Mouse (Mus musculus) embryonic facial prominence, embryonic 10.5 days (tissue): ENCODE measurements around the gene E2f2. TPM values are rescaled to one million over a fixed set of nuclear protein-coding genes. Genes with fewer than 3 reads are reported as not detected.

ENCODE experiments used
- DNase-seq: peaks from one replicate; pipeline ENCODE4 v3.0.0-alpha.2; 2017; ENCODE audit warnings: low spot score
- H3K27ac ChIP-seq: fragments of 300-500 bp; sonication (generic); replicated peaks from 2 replicates; pipeline ENCODE4 v1.5.1; 2016; ENCODE audit warnings: mild to moderate bottlenecking
- H3K27me3 ChIP-seq: fragments of 300-500 bp; sonication (generic); replicated peaks from 2 replicates; pipeline ENCODE4 v1.6.1; 2016; ENCODE audit warnings: low read depth, mild to moderate bottlenecking; ENCODE audit not compliant: poor library complexity, severe bottlenecking
- H3K36me3 ChIP-seq: fragments of 300-500 bp; sonication (generic); replicated peaks from 2 replicates; pipeline ENCODE4 v1.6.1; 2016; ENCODE audit warnings: mild to moderate bottlenecking, moderate library complexity
- H3K4me1 ChIP-seq: fragments of 300-500 bp; sonication (generic); 2 replicates; pipeline ENCODE4 v1.6.1; 2016
- H3K4me3 ChIP-seq: fragments of 300-500 bp; sonication (generic); 2 replicates; pipeline ENCODE4 v1.5.1; 2016; ENCODE audit warnings: mild to moderate bottlenecking, moderate library complexity
- H3K9me3 ChIP-seq: fragments of 300-500 bp; sonication (generic); 2 replicates; pipeline ENCODE4 v1.6.1; 2016; ENCODE audit warnings: mild to moderate bottlenecking
- WGBS: fragments of 180-500 bp; shearing (Covaris S2); methylation state at CpG from one replicate; pipeline ENCODE4 v1.1.7; 2016; 5-methylcytosine and 5-hydroxymethylcytosine counted together
- polyA plus RNA-seq: library from polyadenylated mRNA; unstranded; fragments of >200 nt; fragmentation: Nextera tagmentation; extraction: Ambion mirVana; gene quantifications from 2 replicates; pipeline ENCODE4 v1.2.1, GENCODE M21; 2016

E2f2 gene
- polyA plus RNA-seq, 1 experiment from 2014 or later = 6.2 TPM

GRCm38 (mm10) chr4:136179998-136180397 lies 7.8 kb downstream of the E2f2 start:
- Histone ChIP-seq H3K36me3 (peaks cover 40% of the 10 kb centered on the region), H3K27me3 (no peaks in the 10 kb centered on the region; the same call in 1 of the 2 replicates), H3K27ac (peak overlapping the region; percentile 73), H3K4me3 (peak overlapping the region; percentile 54), H3K4me1 (peaks cover 63% of the 10 kb centered on the region), H3K9me3 (no peaks in the 10 kb centered on the region)
- WGBS = 2% methylated on average over 15 of the region's 15 CpGs
- peak; percentile 91 for DNase-seq

DNA sequence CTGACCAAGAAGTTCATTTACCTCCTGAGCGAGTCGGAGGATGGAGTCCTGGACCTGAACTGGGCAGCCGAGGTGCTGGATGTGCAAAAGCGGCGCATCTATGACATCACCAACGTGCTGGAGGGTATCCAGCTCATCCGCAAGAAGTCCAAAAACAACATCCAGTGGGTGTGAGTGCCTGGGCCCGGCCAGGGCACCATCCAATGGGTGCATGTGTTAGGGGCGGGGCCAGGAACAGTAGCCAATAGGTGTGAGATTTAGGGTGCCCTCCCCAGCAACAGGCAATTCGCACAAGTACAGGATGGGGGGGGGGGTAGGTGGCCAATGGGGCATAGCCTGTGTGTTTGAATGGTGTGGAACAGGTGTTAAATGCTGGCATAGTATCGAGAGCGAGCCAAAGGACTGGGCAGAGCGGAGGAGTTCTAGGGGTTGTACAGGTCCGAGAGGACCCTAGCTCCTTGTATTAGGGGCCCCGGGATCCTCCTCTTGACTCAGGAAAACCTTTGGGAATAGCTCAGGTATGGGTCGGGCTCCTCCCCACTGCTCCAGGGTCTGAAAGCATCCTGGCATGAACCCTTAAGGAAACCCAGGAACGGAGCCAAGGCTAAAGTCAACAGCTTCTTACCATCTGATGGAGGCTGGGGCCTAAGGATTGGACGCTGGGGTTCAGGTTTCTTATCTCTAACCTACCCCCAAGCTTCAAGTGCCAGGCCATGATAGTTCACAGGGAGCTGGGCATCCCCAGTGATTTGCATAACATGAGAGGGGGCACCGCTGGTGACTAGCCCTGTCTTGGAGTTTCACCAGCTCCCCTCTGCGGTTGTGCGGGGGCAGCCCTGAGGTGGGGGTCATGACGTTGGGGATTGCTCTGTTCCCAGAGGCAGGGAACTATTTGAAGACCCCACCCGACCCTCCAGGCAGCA lies 8.5 kb downstream of the E2f2 start:
- H3K4me1 ChIP-seq = peaks cover 56% of the 10 kb centered on the region
- WGBS = 11% methylated on average over 23 of the region's 23 CpGs
- DNase-seq = peak; percentile 74
- peaks cover 42% of the 10 kb centered on the region for H3K36me3 ChIP-seq
- no peaks in the 10 kb centered on the region for H3K9me3 ChIP-seq
- peak overlapping the region; percentile 73 for H3K27ac ChIP-seq
- H3K27me3 ChIP-seq = no peaks in the 10 kb centered on the region; the same call in 1 of the 2 replicates
- H3K4me3 ChIP-seq = peak overlapping the region; percentile 54

- H3K4me3 ChIP-seq = peak overlapping the region; percentile 54; the same call in 1 of the 2 replicates
- peak; percentile 10 for DNase-seq
- 21% methylated on average over 12 of the region's 12 CpGs for WGBS
- peaks cover 49% of the 10 kb centered on the region for H3K4me1 ChIP-seq
- no peak overlapping the region for H3K27ac ChIP-seq
- H3K9me3 ChIP-seq = no peaks in the 10 kb centered on the region
- H3K36me3 ChIP-seq = peaks cover 49% of the 10 kb centered on the region
- no peaks in the 10 kb centered on the region; the same call in 1 of the 2 replicates for H3K27me3 ChIP-seq
These were observed 9.2 kb downstream of the E2f2 start for GRCm38 (mm10) chr4:136181367-136181766.

- Histone ChIP-seq H3K4me1 (peaks cover 14% of the 10 kb centered on the region), H3K9me3 (no peaks in the 10 kb centered on the region), H3K27me3 (no peaks in the 10 kb centered on the region; the same call in 1 of the 2 replicates), H3K27ac (no peak overlapping the region), H3K4me3 (no peak overlapping the region), H3K36me3 (peaks cover 72% of the 10 kb centered on the region)
- no peak for DNase-seq
- WGBS = 82% methylated on average over 9 of the region's 9 CpGs
These were observed 13.2 kb downstream of the E2f2 start for GRCm38 (mm10) chr4:136185375-136185774.

DNA sequence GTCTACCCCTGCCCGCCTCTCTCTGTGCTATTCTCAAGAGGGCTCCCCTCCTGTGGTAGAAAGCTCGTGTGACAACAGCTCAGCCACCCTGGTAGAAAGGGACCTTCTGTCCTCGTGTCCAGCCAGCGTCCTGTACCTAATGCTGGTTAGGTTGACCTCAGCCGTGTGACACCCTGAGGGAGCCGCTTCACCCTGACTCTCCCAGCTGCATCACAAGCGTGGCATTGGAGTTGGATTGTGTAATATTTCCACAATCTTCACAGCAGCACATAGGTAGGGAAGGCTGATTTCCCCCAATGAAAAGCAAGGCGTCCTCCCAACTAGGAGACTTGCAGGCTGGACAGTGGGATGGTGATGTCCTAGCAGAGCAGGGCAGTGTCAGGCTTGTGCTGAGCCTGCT lies 14.1 kb downstream of the E2f2 start:
- H3K27ac ChIP-seq = no peak overlapping the region
- H3K4me1 ChIP-seq = peaks cover 4% of the 10 kb centered on the region; the same call in 1 of the 2 replicates
- H3K27me3 ChIP-seq = no peaks in the 10 kb centered on the region
- WGBS = 82% methylated on average over 8 of the region's 8 CpGs
- no peak overlapping the region for H3K4me3 ChIP-seq
- DNase-seq = no peak
- H3K9me3 ChIP-seq = no peaks in the 10 kb centered on the region
- peaks cover 82% of the 10 kb centered on the region for H3K36me3 ChIP-seq

GRCm38 (mm10) chr4:136186739-136187472 lies 14.7 kb downstream of the E2f2 start:
- H3K4me1 ChIP-seq = no peaks in the 10 kb centered on the region
- H3K27me3 ChIP-seq = no peaks in the 10 kb centered on the region
- H3K4me3 ChIP-seq = no peak overlapping the region
- no peak overlapping the region for H3K27ac ChIP-seq
- peaks cover 88% of the 10 kb centered on the region for H3K36me3 ChIP-seq
- no peaks in the 10 kb centered on the region for H3K9me3 ChIP-seq
- WGBS = 91% methylated on average over 23 of the region's 23 CpGs
- DNase-seq = no peak

DNA sequence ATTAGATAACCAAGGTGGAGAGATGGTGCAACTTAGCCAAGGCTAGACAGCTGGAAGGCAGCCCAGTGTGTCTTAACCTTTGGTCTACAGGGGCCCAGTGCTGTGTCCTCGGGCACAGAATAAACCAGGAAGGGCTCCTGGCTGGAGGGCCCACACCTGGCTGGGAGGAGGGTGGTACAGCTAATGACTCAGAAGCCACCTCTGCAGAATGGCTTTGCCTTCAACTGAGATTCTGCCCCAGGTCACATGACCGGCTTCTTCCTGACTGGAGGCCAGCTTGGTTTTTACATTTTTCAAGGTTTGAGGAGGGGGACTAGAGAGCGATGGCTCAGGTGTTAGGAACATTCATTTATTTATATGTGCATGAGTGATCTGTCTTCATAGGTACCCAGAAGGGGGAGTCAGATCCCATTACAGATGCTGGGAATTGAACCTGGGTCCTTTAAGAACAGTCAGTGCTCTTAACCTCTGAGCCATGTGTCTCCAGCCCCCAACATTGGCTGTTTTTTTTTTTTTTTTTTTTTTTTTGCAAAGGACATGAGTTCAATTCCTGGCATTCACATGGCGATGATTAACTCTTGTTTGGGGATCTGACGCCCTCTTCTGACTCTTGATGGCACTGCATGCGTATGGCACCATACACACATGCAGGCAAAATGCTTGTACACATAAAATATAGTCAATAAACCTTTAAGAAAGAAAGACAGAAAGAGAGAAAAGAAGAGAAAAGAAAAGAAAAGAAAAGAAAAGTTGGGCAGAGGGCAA lies 17.0 kb downstream of the E2f2 start:
- DNase-seq = no peak
- 85% methylated on average over 6 of the region's 6 CpGs for whole genome bisulfite sequencing
- H3K27ac ChIP-seq = no peak overlapping the region
- H3K27me3 ChIP-seq = no peaks in the 10 kb centered on the region
- H3K9me3 ChIP-seq = no peaks in the 10 kb centered on the region
- peaks cover 97% of the 10 kb centered on the region for H3K36me3 ChIP-seq
- peaks cover 9% of the 10 kb centered on the region; the same call in 1 of the 2 replicates for H3K4me1 ChIP-seq
- H3K4me3 ChIP-seq = no peak overlapping the region

DNA sequence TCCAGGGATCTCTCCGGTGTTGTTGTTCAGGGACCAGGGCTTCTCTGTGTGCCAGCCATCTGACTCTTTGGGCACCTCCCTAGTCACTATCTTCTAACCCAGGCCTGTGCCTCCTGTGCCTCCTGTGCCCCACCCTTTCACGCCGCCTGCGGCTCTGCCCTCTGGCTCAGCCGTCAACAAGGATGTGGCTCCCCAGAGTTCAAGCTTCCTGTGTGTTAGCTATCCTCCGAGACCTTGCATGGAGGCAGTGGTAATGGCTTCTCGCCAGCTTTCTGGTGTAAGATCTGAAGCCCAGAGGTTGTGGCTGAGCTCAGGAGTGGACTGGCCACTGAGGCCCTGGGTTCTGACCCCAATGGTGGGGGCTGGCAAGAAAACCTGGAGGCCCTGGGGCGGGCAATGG lies 17.7 kb downstream of the E2f2 start:
- Histone ChIP-seq H3K27ac (peak overlapping the region; percentile 15; the same call in 1 of the 2 replicates), H3K9me3 (no peaks in the 10 kb centered on the region), H3K4me3 (no peak overlapping the region), H3K36me3 (peaks cover 92% of the 10 kb centered on the region), H3K4me1 (peaks cover 12% of the 10 kb centered on the region), H3K27me3 (no peaks in the 10 kb centered on the region)
- WGBS = 90% methylated on average over 8 of the region's 8 CpGs
- DNase-seq = no peak

GRCm38 (mm10) chr4:136193571-136193970 lies 21.4 kb downstream of the E2f2 start:
- Histone ChIP-seq H3K36me3 (peaks cover 66% of the 10 kb centered on the region), H3K9me3 (no peaks in the 10 kb centered on the region), H3K4me3 (no peak overlapping the region), H3K27me3 (no peaks in the 10 kb centered on the region), H3K27ac (no peak overlapping the region), H3K4me1 (peaks cover 21% of the 10 kb centered on the region)
- DNase-seq = no peak
- WGBS = 76% methylated on average over 3 of the region's 3 CpGs

DNA sequence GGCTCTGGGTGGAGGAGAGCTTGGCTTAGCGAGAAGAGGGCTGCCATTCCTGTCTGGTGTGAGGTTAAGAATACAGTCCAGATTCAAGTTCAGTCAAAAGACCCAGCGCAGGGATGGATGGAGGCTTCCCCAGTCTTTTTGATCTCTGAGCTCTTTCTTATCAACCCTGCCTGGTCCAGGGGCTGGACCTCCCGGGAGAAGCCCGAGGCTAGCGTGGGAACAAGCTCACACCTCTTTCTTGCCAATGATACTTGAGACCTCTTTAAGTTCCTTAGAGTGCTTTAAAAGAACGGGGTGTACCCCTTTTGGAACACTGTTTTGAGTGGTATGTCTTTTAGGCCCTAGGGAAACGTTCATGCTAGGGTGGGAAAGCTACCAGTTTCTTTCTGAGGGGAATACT lies 22.8 kb downstream of the E2f2 start:
- 60% methylated on average over 7 of the region's 7 CpGs for WGBS
- H3K9me3 ChIP-seq = no peaks in the 10 kb centered on the region
- no peaks in the 10 kb centered on the region; the same call in 1 of the 2 replicates for H3K27me3 ChIP-seq
- peaks cover 54% of the 10 kb centered on the region for H3K36me3 ChIP-seq
- DNase-seq = no peak
- H3K4me3 ChIP-seq = no peak overlapping the region
- H3K27ac ChIP-seq = no peak overlapping the region
- peaks cover 21% of the 10 kb centered on the region for H3K4me1 ChIP-seq

DNA sequence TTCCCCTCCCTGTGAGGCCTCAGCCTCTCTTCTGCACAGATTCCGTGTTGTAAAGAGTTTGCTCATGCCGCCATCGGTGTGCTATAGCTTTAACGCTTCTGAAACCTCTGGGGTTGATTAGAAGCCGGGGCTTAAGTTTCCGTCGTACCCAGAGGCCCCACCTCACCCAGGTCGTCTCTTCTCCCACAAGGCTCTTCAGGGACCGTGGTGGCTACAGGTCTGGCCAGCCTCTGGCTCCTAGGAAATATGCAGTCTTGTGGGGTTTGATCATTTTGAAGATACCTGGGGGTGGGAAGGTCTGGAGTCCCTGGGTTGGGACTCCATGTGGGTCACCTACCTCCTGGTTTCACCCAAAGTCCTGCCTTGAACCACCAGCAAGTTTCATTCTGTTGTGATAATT lies 23.4 kb downstream of the E2f2 start:
- H3K4me1 ChIP-seq = peaks cover 21% of the 10 kb centered on the region
- H3K9me3 ChIP-seq = no peaks in the 10 kb centered on the region
- DNase-seq = no peak
- peaks cover 48% of the 10 kb centered on the region for H3K36me3 ChIP-seq
- no peak overlapping the region for H3K27ac ChIP-seq
- H3K4me3 ChIP-seq = no peak overlapping the region
- H3K27me3 ChIP-seq = no peaks in the 10 kb centered on the region; the same call in 1 of the 2 replicates
- WGBS = 68% methylated on average over 9 of the region's 9 CpGs

DNA sequence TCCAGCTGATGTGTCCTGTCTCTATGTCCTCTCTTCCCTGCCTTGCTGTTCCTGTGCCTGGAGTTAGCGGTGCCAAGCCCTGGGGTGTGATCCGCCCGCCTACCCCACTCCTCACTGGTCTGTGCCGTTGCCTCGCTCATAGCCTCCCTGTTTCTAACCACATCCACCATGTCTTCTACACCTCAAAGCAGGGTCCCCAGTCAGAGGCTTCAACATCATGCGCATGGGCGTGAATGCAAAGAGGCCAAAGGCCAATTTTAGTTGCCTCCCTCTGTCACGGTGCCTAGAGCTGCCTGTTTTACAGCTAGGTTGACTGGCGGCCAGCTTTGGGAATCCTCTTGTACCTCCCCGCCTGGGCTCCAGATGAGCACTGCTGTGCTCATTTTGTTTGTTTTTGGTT lies 24.0 kb downstream of the E2f2 start:
- Histone ChIP-seq H3K4me1 (peaks cover 21% of the 10 kb centered on the region), H3K27me3 (peaks cover 1% of the 10 kb centered on the region), H3K4me3 (no peak overlapping the region), H3K36me3 (peaks cover 42% of the 10 kb centered on the region), H3K27ac (no peak overlapping the region), H3K9me3 (no peaks in the 10 kb centered on the region)
- no peak for DNase-seq
- 79% methylated on average over 10 of the region's 10 CpGs for WGBS
